Mouse (Mus musculus) hindbrain, postnatal 0 days (tissue): ENCODE data around the gene Grk3. TPM values are rescaled to one million over a fixed set of nuclear protein-coding genes. Genes with fewer than 3 reads are reported as not detected.

ENCODE experiments used
- ATAC-seq: fragments of 200-750 bp; cut with Nextera tagmentation; 2 replicates; pipeline ENCODE4 v1.8.0; 2017; ENCODE audit warnings: mild to moderate bottlenecking, moderate TSS enrichment, moderate library complexity
- DNase-seq: peaks from one replicate; pipeline ENCODE4 v3.0.0-alpha.2; 2015; ENCODE audit warnings: low spot score
- H3K27ac ChIP-seq: fragments of 300-500 bp; sonication (generic); 2 replicates; pipeline ENCODE4 v1.5.1; 2014; ENCODE audit warnings: mild to moderate bottlenecking
- H3K27me3 ChIP-seq: fragments of 300-500 bp; sonication (generic); 2 replicates; pipeline ENCODE4 v1.6.1; 2014; ENCODE audit warnings: low read length, mixed read lengths; ENCODE audit not compliant: insufficient read depth
- H3K36me3 ChIP-seq: fragments of 300-500 bp; sonication (generic); 2 replicates; pipeline ENCODE4 v1.6.1; 2014; ENCODE audit warnings: low read length, mixed read lengths; ENCODE audit not compliant: insufficient read depth
- H3K4me1 ChIP-seq: fragments of 300-500 bp; sonication (generic); 2 replicates; pipeline ENCODE4 v1.6.1; 2014; ENCODE audit warnings: antibody characterized with exemption, low read length, mixed read lengths; ENCODE audit not compliant: insufficient read depth
- H3K4me2 ChIP-seq: fragments of 300-500 bp; sonication (generic); 2 replicates; pipeline ENCODE4 v1.6.1; 2014; ENCODE audit warnings: low read depth, mild to moderate bottlenecking, low read length, moderate library complexity, mixed read lengths
- H3K4me3 ChIP-seq: fragments of 300-500 bp; sonication (generic); 2 replicates; pipeline ENCODE4 v1.5.1; 2014; ENCODE audit warnings: low read length
- H3K9ac ChIP-seq: fragments of 300-500 bp; sonication (generic); replicated peaks from 2 replicates; pipeline ENCODE4 v1.6.1; 2014; ENCODE audit warnings: mild to moderate bottlenecking, low read length, moderate library complexity, mixed read lengths
- H3K9me3 ChIP-seq: fragments of 300-500 bp; sonication (generic); 2 replicates; pipeline ENCODE4 v1.6.1; 2016; ENCODE audit warnings: low read length, mixed read lengths
- CTCF ChIP-seq: IDR thresholded peaks from 2 replicates; pipeline ENCODE4 v1.5.1; 2016; ENCODE audit warnings: antibody characterized with exemption, control low read depth, low read depth
- WGBS: fragments of 180-500 bp; shearing (Covaris S2); extraction: QIAGEN DNeasy Blood & Tissue Kit; methylation state at CpG from one replicate; pipeline ENCODE4 v1.1.7; 2014; 5-methylcytosine and 5-hydroxymethylcytosine counted together
- polyA plus RNA-seq: library from polyadenylated mRNA; unstranded; fragments of >200 nt; fragmentation: Nextera tagmentation; extraction: Ambion mirVana; gene quantifications from 2 replicates; pipeline ENCODE4 v1.2.1, GENCODE M21; 2015
- total RNA-seq: library from RNA; depleted of rRNA; stranded (reverse); fragments of >200 nt; gene quantifications from 2 replicates; pipeline ENCODE4 v1.2.3, GENCODE M21; 2014

The Grk3 gene
- total and polyA plus RNA-seq, 2 experiments from 2014 or later, result 22.4 to 67.6 TPM

DNA sequence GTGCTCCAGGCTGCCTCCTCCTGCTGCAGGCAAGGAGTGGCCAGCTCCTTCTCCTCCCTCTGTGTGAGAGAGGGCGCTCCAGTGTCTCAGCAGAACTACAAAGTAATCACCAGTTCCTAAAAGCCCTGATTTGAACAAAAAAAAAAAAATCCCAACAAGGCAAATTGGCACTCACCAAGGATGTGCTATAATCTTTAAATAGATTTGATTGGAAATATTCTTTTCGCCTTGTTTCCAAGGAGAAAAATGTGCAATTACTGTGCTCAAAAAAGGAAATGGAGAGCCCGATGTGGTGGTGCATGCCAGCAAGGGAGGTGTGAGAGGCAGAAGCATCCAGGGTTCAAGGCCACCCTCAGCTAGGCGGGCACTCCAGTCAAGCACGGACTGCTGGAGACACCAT, 83.7 kb downstream of the Grk3 start:
- Histone ChIP-seq H3K4me2 (no peak overlapping the region), H3K9me3 (no peaks in the 10 kb centered on the region), H3K4me1 (no peaks in the 10 kb centered on the region; the same call in 1 of the 2 replicates), H3K36me3 (0 out of 2 replicates have a peak, but pooled peaks cover 8% of the 10 kb centered on the region), H3K27ac (no peak overlapping the region), H3K4me3 (no peak overlapping the region), H3K27me3 (no peaks in the 10 kb centered on the region), H3K9ac (no peak overlapping the region)
- ATAC-seq (no peak), DNase-seq (no peak)
- no peak for TF ChIP-seq CTCF
- WGBS, result 75% methylated on average over 5 of the region's 5 CpGs

DNA sequence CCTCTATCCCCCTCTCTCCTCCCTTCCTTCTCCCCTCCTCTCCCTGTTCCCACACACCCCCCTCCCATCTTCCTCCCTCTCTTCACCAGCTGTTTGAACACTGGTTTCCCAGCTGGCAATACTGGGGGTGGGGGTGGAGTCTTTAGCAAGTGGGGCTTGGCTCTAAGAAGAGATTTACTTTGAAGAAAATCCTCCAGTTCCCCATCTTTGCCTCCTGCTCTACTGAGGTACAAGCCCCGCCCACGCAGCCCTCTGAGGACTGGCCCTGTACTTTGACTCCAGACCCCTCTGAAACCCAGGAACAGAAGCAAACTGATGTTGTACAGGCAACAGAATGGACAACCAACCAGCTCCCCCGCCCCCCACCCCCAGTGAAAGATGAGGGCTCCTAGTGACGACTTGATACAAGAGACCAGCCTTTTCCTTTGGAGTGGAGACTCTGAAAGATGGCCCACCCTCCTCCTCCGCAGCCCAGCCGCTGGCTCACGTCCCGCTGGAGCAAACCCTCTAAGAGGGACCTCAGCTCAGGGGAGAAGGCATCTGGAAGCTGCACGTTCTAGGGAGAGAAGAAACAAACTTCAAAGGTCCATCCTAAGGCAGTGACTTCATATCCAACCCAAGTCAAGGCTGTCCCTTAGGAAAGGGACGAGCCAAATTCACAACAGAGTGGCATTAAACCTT, 87.2 kb downstream of the Grk3 start:
- DNase-seq (no peak), ATAC-seq (no peak)
- H3K9ac ChIP-seq, result no peak overlapping the region

DNA sequence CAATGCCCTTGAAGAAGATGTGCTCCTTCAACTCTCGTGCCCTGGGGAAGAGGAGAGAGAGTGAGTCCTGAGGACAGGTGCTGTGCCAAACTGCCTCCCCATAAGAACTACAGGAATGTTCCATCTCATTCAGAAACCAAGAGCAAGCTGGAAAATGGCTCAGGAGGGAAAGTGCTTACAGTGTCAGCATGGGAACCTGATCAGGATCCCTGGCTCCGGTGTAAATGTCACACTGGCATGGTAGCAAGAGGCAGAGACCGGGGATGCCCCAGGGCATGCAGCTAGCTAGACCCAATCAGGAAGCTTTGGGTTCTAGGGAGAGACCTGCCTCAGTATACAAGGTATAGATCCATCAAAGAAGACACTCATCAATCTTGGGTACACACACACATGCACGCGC, 90.2 kb downstream of the Grk3 start:
- no peaks in the 10 kb centered on the region for H3K9me3 ChIP-seq
- ATAC-seq, result no peak
- TF ChIP-seq CTCF, result no peak

More for the DNA sequence above, 87.2 kb downstream of the Grk3 start:
- H3K4me1 ChIP-seq, result no peaks in the 10 kb centered on the region; the same call in 1 of the 2 replicates
- TF ChIP-seq CTCF, result no peak
- H3K4me3 ChIP-seq, result no peak overlapping the region
- no peak overlapping the region for H3K27ac ChIP-seq
- H3K27me3 ChIP-seq, result no peaks in the 10 kb centered on the region
- H3K9me3 ChIP-seq, result no peaks in the 10 kb centered on the region
- WGBS, result 48% methylated on average over 10 of the region's 10 CpGs
- H3K36me3 ChIP-seq, result peaks cover 15% of the 10 kb centered on the region
- no peak overlapping the region for H3K4me2 ChIP-seq

DNA sequence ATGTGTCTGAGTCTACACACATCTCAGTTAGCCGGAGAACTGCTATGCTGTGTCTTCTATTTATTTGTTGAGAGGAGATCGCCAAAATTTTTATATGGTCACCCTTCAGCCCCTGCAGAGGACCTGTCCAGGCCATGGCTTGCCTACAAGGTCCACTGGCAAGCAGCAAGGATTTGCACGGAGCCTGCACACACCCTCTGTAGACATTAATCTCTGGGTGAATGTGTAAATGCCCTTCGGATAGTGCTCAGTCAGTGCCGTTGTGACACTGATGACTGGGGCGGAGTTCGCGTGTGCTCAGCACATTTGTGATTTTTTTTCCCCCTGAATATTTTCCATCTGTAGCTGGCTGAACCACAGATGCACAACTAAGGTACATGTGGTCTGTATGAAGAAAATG, 90.8 kb downstream of the Grk3 start:
- no peak for TF ChIP-seq CTCF
- no peak overlapping the region for H3K4me2 ChIP-seq
- H3K9ac ChIP-seq, result no peak overlapping the region
- H3K36me3 ChIP-seq, result peaks cover 15% of the 10 kb centered on the region
- H3K27ac ChIP-seq, result no peak overlapping the region
- H3K4me1 ChIP-seq, result no peaks in the 10 kb centered on the region; the same call in 1 of the 2 replicates
- H3K27me3 ChIP-seq, result no peaks in the 10 kb centered on the region
- no peaks in the 10 kb centered on the region for H3K9me3 ChIP-seq
- DNase-seq (no peak), ATAC-seq (no peak)
- WGBS, result 90% methylated on average over 8 of the region's 8 CpGs
- H3K4me3 ChIP-seq, result no peak overlapping the region

More for the DNA sequence above, 90.2 kb downstream of the Grk3 start:
- 95% methylated on average over 5 of the region's 5 CpGs for WGBS
- H3K4me1 ChIP-seq, result no peaks in the 10 kb centered on the region; the same call in 1 of the 2 replicates
- no peak overlapping the region for H3K9ac ChIP-seq
- H3K36me3 ChIP-seq, result peaks cover 15% of the 10 kb centered on the region
- no peak overlapping the region for H3K4me3 ChIP-seq
- H3K27ac ChIP-seq, result no peak overlapping the region
- H3K4me2 ChIP-seq, result no peak overlapping the region
- DNase-seq, result no peak
- H3K27me3 ChIP-seq, result no peaks in the 10 kb centered on the region

DNA sequence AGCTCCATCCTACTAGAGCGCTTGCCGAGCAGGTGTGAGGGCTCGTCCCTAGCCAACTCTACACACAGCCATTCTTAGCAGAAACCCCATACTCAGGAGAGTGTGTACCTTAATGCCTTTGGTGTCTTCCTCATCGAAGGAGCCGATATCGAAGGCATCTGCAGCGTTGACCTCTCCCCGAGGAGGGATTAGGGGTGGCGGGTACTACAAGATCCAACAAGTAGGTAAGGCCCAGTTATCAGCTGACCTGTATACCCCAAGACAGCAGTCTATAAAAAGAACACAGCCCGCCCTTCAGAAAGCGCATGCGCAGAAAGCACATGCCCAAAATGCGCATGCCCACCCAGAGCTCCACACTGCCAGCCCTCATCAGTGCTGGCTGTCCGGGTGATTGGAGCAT, 91.8 kb downstream of the Grk3 start:
- H3K27ac ChIP-seq, result no peak overlapping the region
- H3K4me3 ChIP-seq, result no peak overlapping the region
- no peak overlapping the region for H3K9ac ChIP-seq
- TF ChIP-seq CTCF, result no peak
- ATAC-seq, result no peak
- no peaks in the 10 kb centered on the region for H3K9me3 ChIP-seq
- H3K4me2 ChIP-seq, result no peak overlapping the region
- peaks cover 15% of the 10 kb centered on the region for H3K36me3 ChIP-seq
- no peaks in the 10 kb centered on the region for H3K27me3 ChIP-seq
- H3K4me1 ChIP-seq, result no peaks in the 10 kb centered on the region; the same call in 1 of the 2 replicates
- no peak for DNase-seq
- 96% methylated on average over 14 of the region's 14 CpGs for WGBS

DNA sequence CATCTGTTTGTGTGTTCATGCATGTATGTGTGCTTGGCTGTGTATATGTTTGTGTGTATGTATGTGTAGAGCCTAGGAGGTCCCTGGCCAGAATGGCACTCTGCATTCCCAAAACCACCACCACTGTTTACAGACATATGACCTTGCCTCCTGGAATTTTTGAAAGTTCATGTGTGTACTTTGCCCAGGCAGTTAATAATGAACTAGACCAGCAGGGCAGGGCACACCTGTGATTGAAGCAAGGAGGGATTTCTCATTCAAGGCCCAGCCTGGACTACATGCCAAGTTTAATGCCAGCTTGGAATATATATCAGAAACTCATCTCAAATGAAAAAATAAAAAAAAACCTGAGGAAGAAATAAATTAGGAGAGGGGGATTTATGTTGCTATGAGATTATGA, 93.7 kb downstream of the Grk3 start:
- no peaks in the 10 kb centered on the region for H3K4me1 ChIP-seq
- ATAC-seq (no peak), DNase-seq (no peak)
- no peak overlapping the region for H3K27ac ChIP-seq
- H3K9ac ChIP-seq, result no peak overlapping the region
- TF ChIP-seq CTCF, result no peak
- H3K9me3 ChIP-seq, result no peaks in the 10 kb centered on the region
- H3K4me2 ChIP-seq, result no peak overlapping the region
- H3K27me3 ChIP-seq, result no peaks in the 10 kb centered on the region
- peaks cover 15% of the 10 kb centered on the region for H3K36me3 ChIP-seq
- H3K4me3 ChIP-seq, result no peak overlapping the region

DNA sequence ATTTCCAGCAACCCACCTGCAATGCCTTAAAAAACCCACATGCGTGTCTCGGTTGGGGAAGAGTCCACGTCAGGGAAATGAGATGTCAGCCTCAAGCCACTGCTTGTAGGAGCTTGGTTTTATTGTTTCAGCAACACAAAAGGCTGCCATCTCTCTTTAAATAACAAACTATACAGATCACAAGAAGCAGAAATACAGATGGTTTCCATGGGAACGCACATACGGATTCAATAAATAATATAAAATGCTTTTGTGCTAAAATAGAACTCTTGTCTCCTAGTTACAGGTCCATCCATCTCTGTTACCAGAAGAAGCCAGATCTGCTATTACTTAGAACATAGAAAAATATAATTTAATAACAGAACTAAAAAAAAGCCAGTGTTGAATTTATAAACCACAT, 105.2 kb downstream of the Grk3 start:
- H3K9me3 ChIP-seq, result no peaks in the 10 kb centered on the region
- H3K9ac ChIP-seq, result no peak overlapping the region
- peaks cover 6% of the 10 kb centered on the region; the same call in 1 of the 2 replicates for H3K36me3 ChIP-seq
- H3K4me1 ChIP-seq, result no peaks in the 10 kb centered on the region
- ATAC-seq, result no peak
- no peak overlapping the region for H3K4me3 ChIP-seq
- no peak overlapping the region for H3K4me2 ChIP-seq
- WGBS, result 43% methylated on average over 5 of the region's 5 CpGs
- no peaks in the 10 kb centered on the region for H3K27me3 ChIP-seq
- peak; percentile 15 for DNase-seq
- peak overlapping the region; percentile 58; the same call in 1 of the 2 replicates for H3K27ac ChIP-seq
- TF ChIP-seq CTCF, result no peak
